25 mouse cellular contexts compared by ENCODE assay signal in the genomic region with DNA sequence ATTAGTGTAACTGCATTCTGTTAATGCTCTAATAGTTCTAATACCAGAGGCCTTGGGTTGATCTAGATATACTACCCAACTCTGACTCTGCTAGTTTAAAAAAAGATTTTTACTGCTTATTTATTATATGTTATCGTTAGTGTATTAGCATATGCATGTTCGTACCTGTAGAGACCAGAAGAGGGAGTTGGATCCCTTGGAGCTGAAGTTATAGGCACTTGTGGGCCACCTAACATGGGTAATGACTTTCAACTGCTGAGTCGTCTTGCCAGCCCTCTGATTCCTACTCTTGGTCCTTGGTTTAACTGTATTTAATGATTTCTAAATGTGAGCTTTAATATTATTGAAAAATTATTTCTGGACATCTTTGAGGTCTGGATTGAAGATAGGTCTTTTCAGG.
DNase-seq lines count a peak whose midpoint lies in the region; ATAC-seq and TF ChIP-seq lines count a peak whose summit lies in the region.
"Had no signal": no experiment of that assay in that cellular context is flagged by ENCODE, and none has a peak within 500 bp of the region (broad histone marks: within the 10 kb centered on the region; RNA-seq: fewer than 3 reads in every experiment).

No protein-coding gene starts in this region.

- no peak for TF ChIP-seq EP300 in CH12.LX (IDR thresholded peaks at IDR 0.05; ENCODE audit: low read length)

- no peak overlapping the region for H3K4me2 ChIP-seq in midbrain, embryonic 11.5 days
- H3K4me2 ChIP-seq in midbrain, embryonic 16.5 days (ENCODE audit: low read length) = no peak overlapping the region
- H3K4me2 ChIP-seq in CH12.LX (ENCODE audit: insufficient read depth, low read depth, poor library complexity, severe bottlenecking) = no peak overlapping the region
- H3K4me2 ChIP-seq: embryonic facial prominence, embryonic 13.5 days; embryonic facial prominence, embryonic 15.5 days; forebrain, embryonic 12.5 days had no signal

- H3K4me1 ChIP-seq in midbrain, embryonic 11.5 days (ENCODE audit: control insufficient read depth, insufficient read depth, low read length) = no peaks in the 10 kb centered on the region
- H3K4me1 ChIP-seq in midbrain, embryonic 16.5 days (ENCODE audit: control insufficient read depth, insufficient read depth, low read length) = no peaks in the 10 kb centered on the region
- H3K4me1 ChIP-seq in CH12.LX (ENCODE audit: control insufficient read depth in 1 of 2, insufficient read depth in 2 of 2) = peaks cover 27 to 94% of the 10 kb centered on the region in 2 experiments
- H3K4me1 ChIP-seq: embryonic facial prominence, embryonic 13.5 days; embryonic facial prominence, embryonic 15.5 days; forebrain, embryonic 10.5 days; forebrain, embryonic 12.5 days had no signal

- no peak overlapping the region for H3K27ac ChIP-seq in midbrain, embryonic 11.5 days (ENCODE audit: low read depth, low read length)
- no peak overlapping the region for H3K27ac ChIP-seq in midbrain, embryonic 16.5 days (ENCODE audit: low read length)
- H3K27ac ChIP-seq in CH12.LX (ENCODE audit: insufficient read depth, low read depth) = 0 out of 2 replicates have a peak overlapping the region, but pooled peaks have one; percentile 32
- H3K27ac ChIP-seq: embryonic facial prominence, embryonic 13.5 days; embryonic facial prominence, embryonic 15.5 days; forebrain, embryonic 10.5 days; forebrain, embryonic 12.5 days had no signal

- no peak for TF ChIP-seq POLR2A in CH12.LX (IDR thresholded peaks at IDR 0.05; ENCODE audit: low read depth, low read length)

- 0 out of 2 replicates have a peak, but pooled peaks cover 2% of the 10 kb centered on the region for H3K36me3 ChIP-seq in midbrain, embryonic 11.5 days (ENCODE audit: control insufficient read depth, insufficient read depth, low read length)
- peaks cover 12% of the 10 kb centered on the region; the same call in 1 of the 2 replicates for H3K36me3 ChIP-seq in midbrain, embryonic 16.5 days (ENCODE audit: control insufficient read depth, insufficient read depth, low read length)
- H3K36me3 ChIP-seq in CH12.LX (replicated peaks in 1 of 2; ENCODE audit: control insufficient read depth in 1 of 2, insufficient read depth in 1 of 2, low read length in 1 of 2) = peaks cover 13 to 46% of the 10 kb centered on the region in 2 experiments
- H3K36me3 ChIP-seq: embryonic facial prominence, embryonic 15.5 days had no signal

- H3K27me3 ChIP-seq in midbrain, embryonic 11.5 days (ENCODE audit: control insufficient read depth, insufficient read depth, low read length) = no peaks in the 10 kb centered on the region
- H3K27me3 ChIP-seq in midbrain, embryonic 16.5 days (ENCODE audit: control insufficient read depth, insufficient read depth, low read depth, low read length) = no peaks in the 10 kb centered on the region
- H3K27me3 ChIP-seq in CH12.LX (replicated peaks) = no peaks in the 10 kb centered on the region
- H3K27me3 ChIP-seq in Patski = no peaks in the 10 kb centered on the region
- H3K27me3 ChIP-seq: embryonic facial prominence, embryonic 13.5 days; embryonic facial prominence, embryonic 15.5 days; forebrain, embryonic 12.5 days had no signal

- no peaks in the 10 kb centered on the region for H3K9me3 ChIP-seq in midbrain, embryonic 11.5 days (ENCODE audit: control insufficient read depth, low read length)
- H3K9me3 ChIP-seq in midbrain, embryonic 16.5 days (replicated peaks; ENCODE audit: control insufficient read depth, low read length, poor library complexity, severe bottlenecking) = no peaks in the 10 kb centered on the region
- H3K9me3 ChIP-seq in CH12.LX (replicated peaks; ENCODE audit: low read length) = no peaks in the 10 kb centered on the region
- H3K9me3 ChIP-seq: embryonic facial prominence, embryonic 13.5 days; embryonic facial prominence, embryonic 15.5 days; forebrain, embryonic 10.5 days; forebrain, embryonic 12.5 days had no signal

- no peak for ATAC-seq in midbrain, embryonic 11.5 days (ENCODE audit: low FRiP score)
- no peak for ATAC-seq in midbrain, embryonic 16.5 days
- no peak for ATAC-seq in Patski
- ATAC-seq: CD4-positive, CD25-positive, alpha-beta regulatory T cell, adult 4 months; forebrain, embryonic 14.5 days; forebrain, embryonic 16.5 days had no signal

- CTCF ChIA-PET in Patski (lab: Charles Lee) = interaction anchor here (0.9 kb wide), 1 partner anchor 92 kb away, joined by 3 read pairs; no protein-coding TSS in a partner anchor

- POLR2A ChIA-PET in Patski (lab: Charles Lee) = no interaction called here

- H3K4me3 ChIP-seq in midbrain, embryonic 11.5 days (ENCODE audit: low read depth, low read length) = no peak overlapping the region
- H3K4me3 ChIP-seq in midbrain, embryonic 16.5 days (ENCODE audit: low read depth, low read length) = no peak overlapping the region
- no peak overlapping the region for H3K4me3 ChIP-seq in CH12.LX (replicated peaks in 1 of 3; ENCODE audit: low read depth in 2 of 3, low read length in 2 of 3, poor library complexity in 1 of 3)
- H3K4me3 ChIP-seq: embryonic facial prominence, embryonic 13.5 days; embryonic facial prominence, embryonic 15.5 days; erythroblast, embryonic 14.5 days; forebrain, embryonic 10.5 days; forebrain, embryonic 12.5 days had no signal

- TF ChIP-seq CTCF in CH12.LX (conservative IDR thresholded peaks at IDR 0.05 in 1 of 2, IDR thresholded peaks at IDR 0.05 in 1 of 2; ENCODE audit: low read depth in 2 of 2, low read length in 2 of 2) (peak in 1 of 2 experiments; percentile 57; a peak in 2 of 4 replicates), Patski (IDR thresholded peaks at IDR 0.05) (peak; percentile 5)

- DNase-seq in midbrain, embryonic 11.5 days (ENCODE audit: low spot score, missing footprints) = peak; percentile 26
- DNase-seq in 416B (ENCODE audit: low read depth) = peak; percentile 28
- DNase-seq in CH12.LX (ENCODE audit: extremely low read depth) = peak; percentile 62
- no peak for DNase-seq in Patski (ENCODE audit: low read depth, low spot score)
- no peak for DNase-seq in left cerebral cortex, adult 9 months (ENCODE audit: low spot score in 2 of 2)
- no peak for DNase-seq in frontal cortex, postnatal 10 days (ENCODE audit: low spot score in 2 of 2)
- DNase-seq: adrenal gland, adult 2 months; adrenal gland, postnatal 10 days; adrenal gland, postnatal 25 days; cerebellum, adult 11 months; cerebellum, adult 18-20 months; cerebellum, adult 8-10 months; cerebellum, adult 9-11 months; cerebellum, postnatal 14 days; cerebellum, postnatal 36 days; embryo, embryonic 11 days had no signal

- dilution Hi-C loops in CH12.LX (cut with MboI; ENCODE audit: extremely low pct_ligation_motif_present, extremely low pct_unique_long_range_greater_than_20kb, low sequenced_read_pairs) = no loop called here

- WGBS in midbrain, embryonic 11.5 days = 90% methylated on average over 3 of the region's 3 CpGs
- 98% methylated on average over 3 of the region's 3 CpGs for WGBS in midbrain, embryonic 16.5 days

- peak; percentile 59 for TF ChIP-seq RAD21 in CH12.LX (IDR thresholded peaks at IDR 0.05; ENCODE audit: low read depth, low read length)

- in situ Hi-C loops in CH12.LX (cut with MboI; ENCODE audit: low pct_ligation_motif_present, low pct_unique_long_range_greater_than_20kb, low sequenced_read_pairs) = loop anchor here (10.0 to 25.0 kb wide), 2 partner anchors 163 to 349 kb away; a partner anchor contains a TSS
- in situ Hi-C loops in Patski (cut with MboI; ENCODE audit: low pct_unique_long_range_greater_than_20kb) = no loop called here

- peaks cover 10% of the 10 kb centered on the region; the same call in 1 of the 2 replicates for H3K79me2 ChIP-seq in CH12.LX (replicated peaks; ENCODE audit: control insufficient read depth, extremely low read depth, insufficient read depth, poor library complexity, severe bottlenecking)

- H3K9ac ChIP-seq in midbrain, embryonic 11.5 days (ENCODE audit: low read length) = no peak overlapping the region
- H3K9ac ChIP-seq in midbrain, embryonic 16.5 days (ENCODE audit: low read depth, low read length) = no peak overlapping the region
- 0 out of 2 replicates have a peak overlapping the region, but pooled peaks have one; percentile 26 for H3K9ac ChIP-seq in CH12.LX (ENCODE audit: insufficient read depth, low read depth)
- H3K9ac ChIP-seq: embryonic facial prominence, embryonic 13.5 days; embryonic facial prominence, embryonic 15.5 days; forebrain, embryonic 12.5 days had no signal

TF ChIP-seq in CH12.LX, 34 proteins besides CTCF, POLR2A, EP300 and RAD21:
- TF ChIP-seq ZMIZ1 (IDR thresholded peaks at IDR 0.05; ENCODE audit: low read depth, low read length) = no peak
- TF ChIP-seq SMC3 (IDR thresholded peaks at IDR 0.05; ENCODE audit: low read depth, low read length) = peak; percentile 44

Comparison
In these comparisons a context has a peak if more than half of its experiments do, and no peak if none do; other contexts are left out.
1. DNase-seq: peak in midbrain, embryonic 11.5 days (single experiment), 416B (single experiment) and CH12.LX (single experiment); none in Patski (single experiment), left cerebral cortex, adult 9 months (0 of 2) and frontal cortex, postnatal 10 days (0 of 2).